Mouse (Mus musculus) CH12.LX (cell line): ENCODE results near the gene Tusc1. TPM values are rescaled to one million over a fixed set of nuclear protein-coding genes. Genes with fewer than 3 reads are reported as not detected.

Experiments
- DNase-seq: peaks from one replicate; pipeline ENCODE4 v3.0.0-alpha.2; 2013; ENCODE audit errors: extremely low read depth
- H3K27ac ChIP-seq: 2 replicates; pipeline ENCODE4 v1.5.1; 2012; ENCODE audit warnings: low read depth, mild to moderate bottlenecking, control low read depth, moderate library complexity; ENCODE audit not compliant: insufficient read depth
- H3K27me3 ChIP-seq: replicated peaks from 2 replicates; pipeline ENCODE3; 2012; ENCODE audit warnings: inconsistent platforms
- H3K36me3 ChIP-seq, 2 experiments: replicated peaks in 1 of 2; 2 replicates each; pipeline versions ENCODE3 to v1.6.1; 2012; ENCODE audit warnings: inconsistent platforms in 1 of 2, low read length in 1 of 2, mild to moderate bottlenecking in 1 of 2, mixed read lengths in 1 of 2, moderate library complexity in 1 of 2; ENCODE audit not compliant: control insufficient read depth in 1 of 2, insufficient read depth in 1 of 2
- H3K4me1 ChIP-seq, 2 experiments: 2 replicates each; pipeline ENCODE4 v1.6.1; 2012; ENCODE audit warnings: inconsistent platforms in 1 of 2, moderate library complexity in 1 of 2; ENCODE audit not compliant: insufficient read depth in 2 of 2, control insufficient read depth in 1 of 2
- H3K4me2 ChIP-seq: 2 replicates; pipeline ENCODE4 v1.6.1; 2012; ENCODE audit warnings: low read depth, mild to moderate bottlenecking, control low read depth; ENCODE audit not compliant: poor library complexity, insufficient read depth, severe bottlenecking
- H3K4me3 ChIP-seq, 3 experiments: fragments of 150-350 bp in 1 of 3; sonication (generic) in 1 of 3; replicated peaks in 1 of 3; 2 replicates each; pipeline versions ENCODE3 to v1.5.1; 2011 to 2012; ENCODE audit warnings: low read depth in 2 of 3, low read length in 2 of 3, mild to moderate bottlenecking in 2 of 3, moderate library complexity in 2 of 3, control low read depth in 1 of 3, improper control_type of control experiment in 1 of 3, inconsistent platforms in 1 of 3, mixed read lengths in 1 of 3; ENCODE audit not compliant: poor library complexity in 1 of 3
- H3K79me2 ChIP-seq: replicated peaks from 2 replicates; pipeline ENCODE4 v1.6.1; 2012; ENCODE audit warnings: mild to moderate bottlenecking, moderate library complexity; ENCODE audit not compliant: control insufficient read depth, poor library complexity, insufficient read depth, severe bottlenecking; ENCODE audit errors: extremely low read depth
- H3K9ac ChIP-seq: 2 replicates; pipeline ENCODE4 v1.6.1; 2012; ENCODE audit warnings: low read depth, mild to moderate bottlenecking, control low read depth, moderate library complexity; ENCODE audit not compliant: insufficient read depth
- H3K9me3 ChIP-seq: replicated peaks from 2 replicates; pipeline ENCODE3; 2012; ENCODE audit warnings: low read length, inconsistent platforms, mixed read lengths
- ELF1 ChIP-seq: IDR thresholded peaks from 2 replicates; pipeline ENCODE4 v1.6.1; 2014; ENCODE audit warnings: low read depth, mild to moderate bottlenecking, inconsistent platforms, low read length, improper control_type of control experiment
- EP300 ChIP-seq: IDR thresholded peaks from 2 replicates; pipeline ENCODE4 v1.6.1; 2011; ENCODE audit warnings: low read length, improper control_type of control experiment
- HCFC1 ChIP-seq: IDR thresholded peaks from 2 replicates; pipeline ENCODE4 v1.6.1; 2012; ENCODE audit warnings: low read depth, mild to moderate bottlenecking, inconsistent platforms, low read length, improper control_type of control experiment
- JUND ChIP-seq: conservative IDR thresholded peaks from 2 replicates; pipeline ENCODE4 v1.6.1; 2011; ENCODE audit warnings: low read depth, low read length, improper control_type of control experiment
- MEF2A ChIP-seq: IDR thresholded peaks from 2 replicates; pipeline ENCODE4 v1.6.1; 2014; ENCODE audit warnings: low read depth, mild to moderate bottlenecking, inconsistent platforms, low read length, improper control_type of control experiment, borderline replicate concordance
- POLR2AphosphoS2 ChIP-seq: IDR thresholded peaks from 2 replicates; pipeline ENCODE4 v1.6.1; 2011; ENCODE audit warnings: low read depth, low read length, improper control_type of control experiment
- TCF12 ChIP-seq: IDR thresholded peaks from 2 replicates; pipeline ENCODE4 v1.6.1; 2014; ENCODE audit warnings: low read depth, mild to moderate bottlenecking, inconsistent platforms, low read length, improper control_type of control experiment
- USF1 ChIP-seq: IDR thresholded peaks from 2 replicates; pipeline ENCODE4 v1.6.1; 2014; ENCODE audit warnings: low read depth, mild to moderate bottlenecking, inconsistent platforms, low read length, improper control_type of control experiment
- ZKSCAN1 ChIP-seq: IDR thresholded peaks from 2 replicates; pipeline ENCODE4 v1.6.1; 2012; ENCODE audit warnings: low read depth, inconsistent platforms, low read length, improper control_type of control experiment, borderline replicate concordance
- ZNF384 ChIP-seq: IDR thresholded peaks from 2 replicates; pipeline ENCODE4 v1.6.1; 2012; ENCODE audit warnings: low read depth, low read length, improper control_type of control experiment, inconsistent platforms
- dilution Hi-C: fragments of 300-500 bp; cut with MboI; formaldehyde crosslinking; loops from 2 replicates; pipeline ENCODE4 v1.14.3; 2020; ENCODE audit warnings: low sequenced_read_pairs; ENCODE audit not compliant: extremely low pct_unique_long_range_greater_than_20kb, extremely low pct_ligation_motif_present
- in situ Hi-C: fragments of 300-500 bp; cut with MboI; formaldehyde crosslinking; loops from 3 replicates; pipeline ENCODE4 v1.14.3; 2019; ENCODE audit warnings: low sequenced_read_pairs, low pct_ligation_motif_present, low pct_unique_long_range_greater_than_20kb, mixed read lengths
- polyA plus RNA-seq: library from polyadenylated mRNA; unstranded; fragments of >175 nt; gene quantifications from 2 replicates; pipeline ENCODE4 v1.2.1, GENCODE M21; 2012; ENCODE audit warnings: low read depth; ENCODE audit not compliant: insufficient read length
- total RNA-seq, 2 experiments: library from RNA; depleted of rRNA; stranded (reverse); fragments of 300-350 nt in 1 of 2; fragments of >200 nt in 1 of 2; gene quantifications; 2 replicates each; pipeline ENCODE4 v1.2.3; 2012 to 2014

The Tusc1 gene
- total and polyA plus RNA-seq, 3 experiments = not detected

GRCm38 (mm10) chr4:93337977-93338376, 2.7 kb upstream of the Tusc1 start:
- Histone ChIP-seq H3K27me3 (no peaks in the 10 kb centered on the region), H3K79me2 (no peaks in the 10 kb centered on the region), H3K9ac (no peak overlapping the region), H3K9me3 (peaks cover 13% of the 10 kb centered on the region)
- in situ Hi-C loops = no loop called here
- TF ChIP-seq EP300 (no peak), ELF1 (no peak), ZNF384 (no peak)
- TF ChIP-seq, all 38 proteins: peak for 0
- DNase-seq = no peak
- H3K36me3 ChIP-seq = no peaks in the 10 kb centered on the region
- no peak overlapping the region for H3K4me3 ChIP-seq
- H3K4me1 ChIP-seq = no peaks in the 10 kb centered on the region
- dilution Hi-C loops = no loop called here
- H3K4me2 ChIP-seq = no peak overlapping the region
- H3K27ac ChIP-seq = no peak overlapping the region

GRCm38 (mm10) chr4:93334636-93335117, 634 bp downstream of the Tusc1 start:
- DNase-seq = no peak
- dilution Hi-C loops (no loop called here), in situ Hi-C loops (no loop called here)
- Histone ChIP-seq H3K36me3 (no peaks in the 10 kb centered on the region), H3K27me3 (no peaks in the 10 kb centered on the region), H3K4me1 (no peaks in the 10 kb centered on the region), H3K9ac (no peak overlapping the region), H3K79me2 (no peaks in the 10 kb centered on the region), H3K9me3 (peaks cover 13% of the 10 kb centered on the region), H3K4me3 (no peak overlapping the region), H3K27ac (no peak overlapping the region), H3K4me2 (no peak overlapping the region)
- TF ChIP-seq TCF12 (no peak), HCFC1 (no peak), POLR2AphosphoS2 (no peak), MEF2A (no peak), ZKSCAN1 (no peak)

GRCm38 (mm10) chr4:93307486-93307885, 27.8 kb downstream of the Tusc1 start:
- H3K4me1 ChIP-seq = peaks cover 0 to 5% of the 10 kb centered on the region in 2 experiments; a peak in 1 of 4 replicates
- TF ChIP-seq JUND (0 out of 2 replicates have a peak, but pooled peaks have one; percentile 19), USF1 (no peak)
- TF ChIP-seq, all 38 proteins: peak for 1
- peak; percentile 69 for DNase-seq
- Histone ChIP-seq H3K27me3 (no peaks in the 10 kb centered on the region), H3K36me3 (no peaks in the 10 kb centered on the region), H3K27ac (no peak overlapping the region), H3K79me2 (no peaks in the 10 kb centered on the region), H3K9ac (no peak overlapping the region), H3K4me3 (no peak overlapping the region), H3K4me2 (no peak overlapping the region), H3K9me3 (peaks cover 11% of the 10 kb centered on the region)
- in situ Hi-C loops = no loop called here
- dilution Hi-C loops = no loop called here
